Mouse (Mus musculus) adipocyte (in vitro differentiated cells): ENCODE results near the gene 4930451I11Rik.
A peak's percentile ranks its signal among the peaks of the same experiment; 100 is the strongest.

Experiments
- DNase-seq: peaks from one replicate; pipeline ENCODE4 v3.0.0-alpha.2; 2016; ENCODE audit warnings: low spot score

Gene 4930451I11Rik

DNA sequence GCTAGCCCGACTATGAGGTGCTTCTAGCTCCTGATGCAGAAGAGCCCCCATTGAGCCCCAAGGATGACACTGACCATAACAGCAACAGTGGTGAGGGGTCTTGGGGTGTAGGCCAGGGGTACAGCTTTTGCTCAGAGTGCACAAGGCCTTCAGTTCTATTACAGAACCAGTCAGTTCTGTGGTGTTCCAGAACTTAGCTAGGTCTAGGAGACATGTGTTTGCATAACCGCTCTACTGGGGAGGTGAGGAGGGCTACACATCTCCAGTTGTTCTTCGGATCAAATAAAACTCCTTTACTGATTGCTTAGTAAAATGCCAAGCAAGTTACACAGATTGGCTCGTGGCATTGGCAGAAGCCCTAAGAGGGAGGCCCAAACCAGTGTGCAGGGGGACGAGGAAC lies at the start of gene 4930451I11Rik:
Gene 4930451I11Rik, minus strand, starts transcription at position 101 of the 400 bp plus-strand sequence.
- DNase-seq = no peak

DNA sequence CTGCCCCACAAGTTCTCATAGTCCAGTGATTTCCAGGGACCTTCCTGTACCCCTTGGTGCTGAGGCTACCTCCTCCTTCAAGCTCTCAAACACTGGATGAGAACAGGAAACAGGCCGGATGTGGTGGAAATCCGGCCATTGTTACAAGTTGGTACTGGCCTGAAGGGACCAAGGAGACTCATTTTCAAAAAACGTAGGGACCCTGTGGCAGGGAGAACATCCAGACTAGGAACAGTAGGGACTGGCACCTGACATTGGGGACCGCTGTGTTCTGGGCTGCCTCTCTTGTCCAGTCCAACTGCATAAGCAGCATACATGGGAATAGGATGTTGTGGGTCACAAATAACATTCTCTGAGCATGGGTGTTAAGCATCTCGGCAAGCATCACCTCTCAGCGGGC lies 49.6 kb upstream of the 4930451I11Rik start:
- no peak for DNase-seq

DNA sequence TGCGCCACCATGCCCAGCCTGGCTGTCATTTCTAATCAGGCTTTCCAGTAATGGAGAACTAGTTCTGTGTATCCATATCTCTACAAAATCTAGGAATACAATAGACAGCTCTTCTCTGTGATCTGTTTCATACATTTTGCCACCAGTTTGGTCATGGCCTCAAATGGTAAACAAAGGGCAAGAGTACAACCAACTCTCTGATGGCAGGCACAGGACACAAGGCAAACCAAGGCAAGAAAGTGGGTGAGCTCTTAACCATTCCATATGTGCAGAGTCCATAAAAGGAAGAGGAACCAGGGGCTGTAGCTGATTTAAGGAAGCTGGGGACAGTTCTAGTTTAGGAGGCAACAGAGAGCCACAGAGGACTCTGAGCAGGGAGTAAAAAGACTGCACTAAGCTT lies 45.8 kb upstream of the 4930451I11Rik start:
- DNase-seq = no peak

DNA sequence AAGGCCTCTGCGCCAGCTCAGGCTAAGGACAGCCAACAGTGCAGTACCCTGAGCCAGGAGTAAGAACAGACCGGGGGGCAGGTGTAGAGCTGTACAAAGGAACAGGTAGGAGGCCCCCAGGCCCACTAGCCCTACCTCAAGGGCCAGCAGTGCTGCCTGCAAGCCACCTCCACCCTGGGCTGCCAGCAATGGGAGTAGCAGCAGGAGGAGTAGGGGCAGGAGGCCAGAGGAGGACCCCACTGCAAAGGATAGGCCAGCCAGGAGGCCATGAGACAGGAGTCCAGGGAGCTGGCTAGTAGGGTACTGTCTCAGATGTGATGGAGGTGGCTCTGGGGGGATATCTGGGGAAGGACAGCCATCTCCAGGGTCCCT lies 39.1 kb upstream of the 4930451I11Rik start:
- no peak for DNase-seq

DNA sequence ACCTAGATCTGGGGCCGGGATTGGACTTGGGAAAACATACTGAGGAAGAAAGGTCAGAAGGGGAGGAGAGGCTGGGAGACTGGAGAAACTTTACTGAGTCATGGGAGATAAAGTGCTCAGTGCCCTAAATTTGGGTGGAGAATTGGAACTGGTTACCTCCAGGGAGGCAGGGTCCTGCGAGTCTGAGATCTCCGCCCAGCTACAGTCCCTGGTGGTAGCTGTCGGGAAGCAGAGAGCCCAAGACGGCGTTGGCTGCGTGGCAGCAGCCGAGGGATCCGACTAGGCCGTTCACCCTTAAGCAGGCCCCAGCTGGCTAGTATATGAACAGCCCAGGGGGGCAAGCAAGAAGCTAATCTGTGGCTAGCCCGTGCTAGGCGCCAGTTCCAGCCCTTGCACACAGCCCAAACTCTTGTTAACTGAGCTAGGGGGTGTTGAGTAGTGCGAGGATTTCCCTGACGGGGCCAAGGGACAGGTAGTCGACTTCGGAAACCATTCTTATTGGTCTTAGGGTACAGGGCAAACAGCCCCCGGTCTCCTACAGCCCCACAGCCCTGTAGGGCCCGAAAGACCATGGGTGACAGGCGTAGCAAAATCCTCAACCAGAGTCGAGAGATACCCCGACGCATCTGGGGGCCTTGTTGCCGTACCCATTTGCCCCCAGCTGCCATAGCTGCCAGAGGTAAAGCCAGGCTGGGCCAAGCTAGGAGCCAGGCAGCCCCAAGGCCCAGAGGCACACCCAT lies 38.5 kb upstream of the 4930451I11Rik start:
- DNase-seq = no peak

DNA sequence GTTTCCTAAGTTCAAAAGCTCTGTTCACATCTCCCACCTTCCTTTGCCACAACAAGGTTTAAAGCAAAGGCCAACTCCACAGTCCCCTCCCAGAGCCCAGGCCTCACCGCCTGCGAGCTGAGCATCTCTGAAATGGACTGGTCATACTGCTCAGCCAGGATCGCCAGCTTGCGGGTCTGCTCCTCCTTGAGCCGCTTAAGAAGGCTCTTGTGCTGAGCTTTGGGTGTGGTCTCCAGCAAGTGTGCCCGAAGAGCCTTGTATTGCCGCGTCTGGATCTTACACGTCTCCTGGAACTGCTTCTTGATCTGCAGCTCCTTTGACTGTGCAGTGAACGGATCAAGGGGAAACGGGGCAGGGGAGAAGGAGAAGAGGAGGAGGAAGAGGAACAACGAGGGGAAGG lies 36.6 kb upstream of the 4930451I11Rik start:
- no peak for DNase-seq

DNA sequence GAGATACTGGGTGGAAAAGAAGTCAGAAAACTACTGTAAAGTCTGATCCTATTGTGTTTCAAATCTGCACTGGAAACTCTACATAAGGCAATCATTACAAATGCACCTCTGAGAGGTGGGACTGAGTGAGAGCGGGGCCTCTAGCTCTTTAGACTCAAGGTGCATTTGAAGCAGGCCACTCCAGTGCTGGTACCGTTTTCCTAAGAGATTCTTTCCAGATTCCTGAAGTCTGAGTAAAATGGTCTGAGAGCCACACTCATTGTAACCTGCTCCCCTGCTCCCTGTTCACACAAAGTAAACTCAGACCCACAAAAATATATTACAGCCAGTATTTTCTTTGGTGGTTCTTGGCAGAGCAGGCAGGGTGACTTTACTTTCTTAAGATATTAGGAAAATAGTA lies 36.1 kb upstream of the 4930451I11Rik start:
- DNase-seq = no peak

DNA sequence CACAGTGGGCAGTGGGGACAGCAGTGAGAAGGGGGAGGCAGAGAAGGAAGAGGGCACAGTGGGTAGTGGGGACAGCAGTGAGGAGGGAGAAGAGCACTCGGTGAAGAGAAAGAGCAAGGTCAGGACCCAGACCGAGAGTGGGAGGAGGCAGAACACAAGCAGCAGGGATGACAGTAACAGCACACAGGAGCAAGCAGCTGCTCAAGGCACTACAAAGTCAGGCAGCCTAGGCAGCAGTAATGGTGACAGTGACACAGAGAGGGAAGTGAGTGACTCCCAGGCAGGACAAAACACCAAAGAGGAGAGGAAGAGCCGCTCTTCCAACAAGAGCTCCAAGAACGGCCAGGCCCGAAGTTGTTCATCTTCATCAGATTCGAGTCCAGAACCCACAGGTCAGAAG lies 32.4 kb upstream of the 4930451I11Rik start:
- DNase-seq = no peak

DNA sequence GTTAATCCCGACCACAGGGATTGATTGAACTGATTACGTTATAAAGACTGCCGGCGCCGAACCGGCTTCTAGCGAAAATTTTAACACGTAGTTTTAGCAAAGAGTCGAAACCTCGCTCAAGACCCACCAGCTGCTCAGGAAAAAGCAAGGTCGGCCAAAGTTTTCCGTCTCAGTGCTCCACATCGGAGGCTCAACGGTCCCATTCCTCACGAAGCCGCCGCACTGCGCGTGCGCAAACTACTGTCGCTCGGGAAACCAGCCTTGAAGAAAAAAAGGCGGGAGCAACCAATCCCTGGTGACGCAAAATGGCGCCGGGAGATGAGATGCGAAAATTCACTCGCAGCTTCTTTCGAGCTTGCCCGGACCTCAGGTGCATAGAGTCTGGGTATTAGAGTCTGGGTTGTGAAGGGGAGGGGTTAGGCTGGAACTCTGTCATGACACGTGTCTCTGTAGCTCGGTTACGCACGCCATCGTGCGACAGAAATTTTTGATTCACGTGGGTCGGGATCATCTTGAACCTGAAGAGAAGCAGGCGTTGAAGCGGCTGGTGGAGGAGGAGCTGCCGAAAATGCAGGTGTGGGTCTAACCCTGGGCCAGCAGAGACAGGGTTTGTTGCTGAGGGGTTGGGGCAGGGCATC lies 30.8 kb upstream of the 4930451I11Rik start, which contains the start of gene Ino80e:
Gene Ino80e, minus strand, starts transcription at position 231 of the 638 bp plus-strand sequence.
- DNase-seq = peak; percentile 93

DNA sequence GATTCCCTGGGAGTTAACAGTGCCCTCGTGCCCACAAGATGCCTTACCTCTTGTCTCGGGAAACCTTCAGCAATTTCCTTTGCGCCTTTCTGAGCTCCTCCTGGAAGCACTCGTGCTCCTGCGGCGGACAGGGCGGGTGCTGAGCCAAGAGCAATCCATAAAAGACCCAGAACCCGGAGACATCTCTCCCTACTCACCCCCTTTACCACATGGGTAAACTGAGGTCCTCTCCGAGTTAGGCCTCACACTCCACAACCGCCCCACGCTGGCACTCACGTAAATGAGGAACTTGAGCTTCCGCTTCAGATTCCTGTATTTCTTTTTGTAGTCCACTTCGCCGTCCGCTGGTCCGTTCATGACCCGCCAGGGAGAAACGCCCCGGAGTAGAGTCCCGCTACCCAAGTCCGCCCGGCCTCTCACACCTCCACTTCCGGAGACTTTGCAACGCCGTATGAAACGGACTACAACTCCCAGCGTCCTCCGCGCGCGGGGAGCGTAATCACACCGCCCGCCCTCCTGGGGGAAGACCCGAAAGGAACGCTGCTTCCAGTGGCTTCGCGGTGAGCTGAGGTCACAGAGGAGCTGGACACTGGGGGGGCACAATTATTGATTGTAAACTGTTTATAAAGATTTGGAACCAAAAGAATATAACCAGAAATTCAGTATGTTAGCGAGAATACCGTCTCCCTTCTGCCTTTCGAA lies 30.1 kb upstream of the 4930451I11Rik start, which contains the start of gene Hirip3:
Gene Hirip3, plus strand, starts transcription at position 544 of the 702 bp plus-strand sequence.
- DNase-seq = peak; percentile 88

DNA sequence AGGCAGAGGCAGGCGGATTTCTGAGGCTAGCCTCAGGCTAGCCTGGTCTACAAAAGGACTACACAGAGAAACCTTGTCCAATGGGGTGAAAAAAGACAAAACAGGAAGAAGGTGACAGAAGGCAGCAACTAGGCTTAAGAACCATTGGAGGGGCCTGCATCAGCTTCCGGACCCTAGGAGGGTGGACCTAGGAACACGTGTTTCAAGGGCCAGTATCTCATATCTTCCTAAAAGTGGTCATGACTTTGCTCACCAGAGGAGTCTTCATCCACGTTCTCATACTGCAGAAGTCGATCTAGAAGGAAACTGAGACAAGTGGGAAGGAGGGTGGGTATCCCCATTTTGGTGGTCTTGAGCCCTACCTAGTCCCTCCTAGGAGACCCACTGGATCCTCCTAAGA lies 29.5 kb upstream of the 4930451I11Rik start:
- DNase-seq = no peak

DNA sequence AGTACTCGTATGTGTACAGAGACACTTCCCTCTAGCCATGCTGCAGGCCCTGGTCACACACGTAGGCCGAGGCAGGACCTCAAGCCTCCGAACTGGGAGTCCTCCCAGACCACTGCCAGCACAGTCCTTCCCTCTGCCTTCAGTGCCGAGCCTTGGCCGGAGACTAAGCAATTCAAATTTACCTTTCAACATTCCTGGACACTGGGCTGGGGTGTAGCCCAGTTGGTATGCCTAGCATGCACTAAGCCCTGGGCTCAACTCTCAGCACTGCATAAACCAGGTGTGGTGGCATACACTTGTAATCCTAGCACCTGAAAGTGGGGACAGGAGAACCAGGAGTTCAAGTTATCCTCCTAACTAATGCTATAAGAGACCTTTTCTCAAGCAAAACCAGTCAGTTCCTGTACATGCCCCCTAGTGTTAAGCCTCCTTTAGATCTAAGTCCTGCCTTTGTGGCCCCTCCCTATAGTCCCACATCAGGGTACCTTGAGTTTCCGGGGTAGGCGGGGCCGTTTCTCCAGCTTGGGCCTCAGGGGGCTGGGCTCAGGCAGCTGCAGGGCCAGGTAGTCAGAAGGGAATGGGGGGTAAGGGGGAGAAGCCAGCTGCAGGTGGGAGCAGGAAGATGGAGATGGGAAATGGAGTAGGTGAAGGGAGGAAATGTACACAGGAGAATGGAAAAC lies 25.4 kb upstream of the 4930451I11Rik start:
- no peak for DNase-seq

DNA sequence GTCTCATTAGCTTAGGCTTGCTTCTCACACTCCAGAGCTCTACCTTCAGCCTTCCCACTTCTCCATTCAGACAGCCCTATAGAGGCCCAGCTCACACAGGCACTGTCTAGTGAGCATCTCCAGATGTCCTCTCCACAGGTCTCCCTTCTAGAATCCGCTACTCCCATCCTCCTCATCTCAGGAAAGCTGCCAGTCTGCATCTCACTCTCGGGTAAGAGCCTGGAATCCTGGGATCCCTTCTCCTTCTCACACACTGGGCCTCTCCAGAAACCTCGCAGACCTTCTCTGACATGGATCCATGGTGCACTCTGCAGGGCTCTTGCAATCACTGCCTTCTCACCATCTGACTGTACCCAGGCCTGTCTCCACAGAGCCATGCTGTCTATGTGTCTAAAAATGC lies 24.2 kb upstream of the 4930451I11Rik start:
- DNase-seq = no peak

DNA sequence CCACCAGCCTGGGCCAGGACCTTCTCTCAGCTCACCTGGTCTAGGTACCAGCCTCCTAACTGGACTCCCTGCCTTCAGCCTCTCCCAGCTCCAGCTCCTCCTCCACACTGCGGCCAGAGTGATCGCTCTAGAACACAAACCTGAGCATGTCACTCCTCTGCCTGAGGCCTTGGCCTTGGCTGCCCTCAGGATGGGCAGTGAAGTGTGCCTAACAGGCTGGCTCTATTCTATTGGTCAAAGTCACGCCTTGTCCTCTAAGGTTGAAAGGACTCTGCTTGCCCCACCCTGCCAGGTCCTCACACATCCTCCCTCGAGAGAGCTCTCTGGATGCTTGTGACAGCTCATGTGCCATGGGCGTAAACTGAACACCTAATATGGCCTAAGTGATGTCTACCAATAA lies 22.0 kb upstream of the 4930451I11Rik start:
- no peak for DNase-seq

DNA sequence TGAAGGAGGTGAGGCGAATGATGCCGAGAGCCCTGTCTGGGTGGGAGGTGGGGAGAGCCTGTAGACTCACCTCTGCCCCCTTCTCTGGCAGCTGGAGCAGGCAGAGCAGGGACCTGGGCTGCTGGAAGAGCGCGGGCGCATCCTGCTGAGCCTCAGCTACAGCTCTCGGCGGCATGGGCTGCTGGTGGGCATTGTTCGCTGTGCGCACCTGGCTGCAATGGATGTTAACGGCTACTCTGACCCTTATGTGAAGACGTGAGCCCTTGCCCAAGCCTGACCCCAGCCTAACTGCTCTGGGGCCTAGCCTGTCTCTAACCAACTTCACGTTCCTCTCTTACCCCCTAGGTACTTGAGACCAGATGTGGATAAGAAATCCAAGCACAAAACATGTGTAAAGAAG lies 19.8 kb upstream of the 4930451I11Rik start:
- no peak for DNase-seq

DNA sequence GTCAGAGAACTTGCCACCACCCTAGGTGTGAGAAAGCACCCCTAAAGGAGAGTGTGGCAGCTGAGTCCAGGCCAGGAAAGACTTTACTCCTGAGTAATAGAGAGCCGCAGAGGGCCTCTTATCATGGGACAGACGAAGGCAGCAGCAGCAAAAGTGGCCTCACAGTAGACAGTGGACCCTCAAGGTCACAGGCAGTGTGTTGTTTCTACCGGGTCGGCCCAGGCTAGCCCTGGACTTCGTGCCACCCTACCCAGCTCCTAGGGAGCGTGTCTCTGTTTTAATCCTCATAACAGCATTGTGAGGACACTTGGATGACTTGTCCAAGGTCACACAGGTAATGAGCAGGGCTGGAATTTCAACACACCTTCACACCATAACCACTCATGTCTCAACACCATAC lies 18.7 kb upstream of the 4930451I11Rik start:
- no peak for DNase-seq

DNA sequence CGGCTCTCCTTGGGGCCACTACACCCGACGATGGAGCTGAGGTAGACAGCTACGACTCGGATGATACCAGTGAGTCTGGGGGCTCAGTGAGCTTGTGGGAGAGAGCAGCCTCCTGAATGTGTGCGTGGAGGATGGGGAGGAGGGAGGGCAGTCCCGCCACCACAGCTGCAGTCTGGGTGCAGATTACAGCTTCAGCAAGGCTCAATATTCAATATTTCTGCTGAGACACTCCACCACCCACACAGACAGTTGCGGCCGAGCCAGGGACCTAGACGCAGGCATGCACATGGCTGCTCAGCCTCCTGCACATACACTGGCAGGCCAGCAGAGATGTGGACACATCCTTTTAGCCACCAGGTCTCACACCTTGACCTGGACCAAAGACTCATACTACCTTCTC lies 17.4 kb upstream of the 4930451I11Rik start:
- no peak for DNase-seq

DNA sequence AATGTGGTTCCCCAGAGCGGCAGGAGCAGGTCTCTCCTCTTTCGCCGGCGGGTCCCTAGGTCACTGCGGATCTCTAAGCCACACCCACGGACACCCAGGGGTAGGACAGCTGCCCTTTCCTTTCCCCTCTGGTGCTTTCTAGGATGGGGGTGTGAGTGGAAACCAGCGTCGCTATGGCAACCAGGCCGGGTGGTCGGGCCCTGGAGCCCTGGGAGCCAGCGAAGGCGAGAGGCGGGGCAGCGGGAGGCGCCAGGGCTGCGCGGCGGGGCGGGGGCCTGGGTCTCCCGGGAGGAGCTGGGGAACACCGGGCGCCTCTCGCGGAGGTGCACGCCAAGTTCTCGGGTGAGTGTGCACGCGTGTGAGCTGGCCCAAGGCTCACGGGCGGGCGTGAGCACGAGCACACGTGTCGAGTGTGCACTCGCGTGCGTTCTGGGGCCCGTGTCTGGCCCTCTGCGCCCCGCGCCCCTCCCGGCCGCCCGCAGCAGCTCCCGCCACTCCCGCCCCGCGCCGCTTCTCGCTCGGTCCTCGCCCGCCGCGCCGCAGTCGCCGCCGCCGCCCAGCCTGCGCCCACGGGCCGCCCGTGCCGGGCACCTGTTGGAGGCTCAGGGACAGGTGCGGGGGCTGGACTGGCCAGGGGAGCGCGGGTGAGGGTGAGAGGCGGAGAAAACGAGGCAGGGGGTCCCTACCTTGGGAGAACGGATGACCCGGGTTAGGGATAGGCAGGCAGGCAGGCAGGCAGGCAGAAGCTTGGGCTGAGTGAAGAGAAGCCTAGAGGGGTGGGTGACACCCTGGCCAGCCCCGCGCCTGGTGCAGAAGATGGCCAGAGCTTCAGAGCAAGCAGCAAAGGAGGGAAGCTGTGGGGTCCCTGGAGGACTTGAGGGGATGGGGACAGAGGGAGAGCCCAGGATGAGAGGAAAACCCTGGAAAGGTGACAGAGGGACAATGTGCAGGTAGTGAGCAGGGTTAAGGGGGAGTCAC lies 16.3 kb upstream of the 4930451I11Rik start:
- DNase-seq = no peak

DNA sequence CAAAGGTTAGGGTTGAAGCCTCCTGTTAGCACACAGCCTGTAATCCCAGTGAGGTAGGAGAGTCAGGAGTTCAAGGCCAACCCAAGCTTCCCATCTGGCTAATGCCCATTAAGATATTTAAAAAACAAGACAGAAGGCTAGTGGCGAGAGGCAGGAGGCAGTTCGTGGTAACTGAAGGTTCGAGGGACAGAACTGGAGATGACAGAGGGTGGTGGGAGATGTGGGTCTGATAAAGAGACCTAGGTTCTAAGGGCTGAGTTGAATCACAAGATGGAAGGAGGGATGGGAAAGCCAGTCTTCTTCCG lies 15.6 kb upstream of the 4930451I11Rik start, which contains the start of gene Doc2a:
Gene Doc2a, plus strand, starts transcription at position 301 of the 305 bp plus-strand sequence.
- DNase-seq = no peak

DNA sequence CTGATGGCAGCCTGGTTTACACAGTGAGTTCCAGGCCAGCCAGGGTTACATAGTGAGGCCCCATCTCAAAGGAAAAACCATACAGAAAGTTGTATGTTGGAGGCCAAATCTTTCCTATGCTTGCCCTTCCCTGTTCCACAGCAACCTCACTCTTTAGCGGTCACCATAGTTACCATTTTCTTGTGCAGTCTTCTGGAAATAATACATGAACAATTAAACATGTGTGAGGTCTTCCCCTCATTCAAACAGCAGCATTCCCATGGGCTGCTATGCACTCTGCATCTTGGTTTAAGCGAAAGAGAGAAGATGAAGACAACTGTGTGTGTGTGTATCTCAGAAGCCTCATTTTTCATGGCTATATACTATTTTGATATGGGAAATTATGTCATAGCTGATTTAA lies 14.1 kb upstream of the 4930451I11Rik start:
- DNase-seq = no peak

DNA sequence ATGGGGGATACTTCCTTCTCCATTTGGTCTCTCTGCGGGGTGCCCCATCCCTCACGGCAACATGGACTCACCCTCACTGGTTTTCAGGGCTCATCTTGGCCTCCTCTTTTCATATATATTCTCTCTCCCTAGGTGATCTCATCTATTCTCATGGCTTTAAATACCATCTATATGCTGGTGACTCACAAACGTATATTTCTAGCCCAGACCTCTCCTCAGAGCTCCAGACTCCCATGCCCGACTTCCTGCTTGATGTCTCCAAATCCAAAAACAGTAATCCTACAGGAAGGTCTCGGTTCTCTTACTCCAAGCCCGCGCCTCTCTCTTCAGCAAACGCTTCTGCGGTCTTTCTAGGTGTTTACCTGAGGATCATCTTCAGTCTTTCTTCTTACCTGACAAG lies 11.8 kb upstream of the 4930451I11Rik start:
- no peak for DNase-seq
